Mouse (Mus musculus) MEL (cell line): ENCODE data around the gene Ms4a1. TPM values are rescaled to one million over a fixed set of nuclear protein-coding genes. Genes with fewer than 3 reads are reported as not detected.
"Not testable (repeated sequence)": the region's sequence is repeated elsewhere in the genome, so short reads cannot be mapped to it uniquely, and the experiment has no call there.

ENCODE experiments used
- DNase-seq: peaks from one replicate; pipeline ENCODE4 v3.0.0; 2011; ENCODE audit warnings: low read depth, low spot score
- H3K27ac ChIP-seq: 2 replicates; pipeline ENCODE4 v1.5.1; 2012; ENCODE audit warnings: low read depth, mild to moderate bottlenecking, control low read depth, low read length, moderate library complexity; ENCODE audit not compliant: control insufficient read depth
- H3K27me3 ChIP-seq, 2 experiments: fragments of 150-350 bp in 1 of 2; sonication (generic) in 1 of 2; 2 replicates each; pipeline ENCODE4 v1.6.1; 2012; ENCODE audit warnings: low read length in 2 of 2, mild to moderate bottlenecking in 2 of 2, improper control_type of control experiment in 1 of 2, moderate library complexity in 1 of 2; ENCODE audit not compliant: insufficient read depth in 2 of 2, control insufficient read depth in 1 of 2
- H3K36me3 ChIP-seq, 2 experiments: 2 replicates each; pipeline ENCODE4 v1.6.1; 2012 to 2014; ENCODE audit warnings: low read length in 2 of 2, improper control_type of control experiment in 1 of 2, inconsistent platforms in 1 of 2, mild to moderate bottlenecking in 1 of 2; ENCODE audit not compliant: insufficient read depth in 2 of 2, control insufficient read depth in 1 of 2
- H3K4me1 ChIP-seq, 2 experiments: fragments of 150-350 bp in 1 of 2; sonication (generic) in 1 of 2; 2 replicates each; pipeline ENCODE4 v1.6.1; 2012; ENCODE audit warnings: low read length in 2 of 2, improper control_type of control experiment in 1 of 2, mild to moderate bottlenecking in 1 of 2; ENCODE audit not compliant: insufficient read depth in 2 of 2, control insufficient read depth in 1 of 2
- H3K4me3 ChIP-seq, 2 experiments: fragments of 150-350 bp in 1 of 2; sonication (generic) in 1 of 2; 2 replicates each; pipeline ENCODE4 v1.5.1; 2012; ENCODE audit warnings: low read depth in 2 of 2, low read length in 2 of 2, mild to moderate bottlenecking in 2 of 2, moderate library complexity in 2 of 2, control low read depth in 1 of 2, improper control_type of control experiment in 1 of 2; ENCODE audit not compliant: control insufficient read depth in 1 of 2, insufficient read depth in 1 of 2
- H3K79me2 ChIP-seq: 2 replicates; pipeline ENCODE4 v1.6.1; 2012; ENCODE audit warnings: mild to moderate bottlenecking, low read length, moderate library complexity; ENCODE audit not compliant: control insufficient read depth, poor library complexity, insufficient read depth
- H3K9ac ChIP-seq: 2 replicates; pipeline ENCODE4 v1.6.1; 2012; ENCODE audit warnings: low read depth, mild to moderate bottlenecking, control low read depth, low read length, moderate library complexity; ENCODE audit not compliant: control insufficient read depth, poor library complexity, severe bottlenecking
- H3K9me3 ChIP-seq: fragments of 150-350 bp; sonication (generic); replicated peaks from 2 replicates; pipeline ENCODE4 v1.6.1; 2012; ENCODE audit warnings: mild to moderate bottlenecking, low read length, improper control_type of control experiment, moderate library complexity; ENCODE audit not compliant: insufficient read depth
- BHLHE40 ChIP-seq: IDR thresholded peaks from 2 replicates; pipeline ENCODE4 v1.6.1; 2012; ENCODE audit warnings: low read depth, mild to moderate bottlenecking, inconsistent platforms, low read length, improper control_type of control experiment, borderline replicate concordance
- CTCF ChIP-seq, 3 experiments: IDR thresholded peaks in 2 of 3; conservative IDR thresholded peaks in 1 of 3; 2 replicates each; pipeline ENCODE4 v1.5.1; 2011 to 2012; ENCODE audit warnings: low read length in 3 of 3, low read depth in 2 of 3, mild to moderate bottlenecking in 2 of 3, improper control_type of control experiment in 1 of 3, inconsistent platforms in 1 of 3, mixed read lengths in 1 of 3, moderate library complexity in 1 of 3; ENCODE audit not compliant: control insufficient read depth in 1 of 3, insufficient read depth in 1 of 3, poor library complexity in 1 of 3, severe bottlenecking in 1 of 3
- E2F4 ChIP-seq: IDR thresholded peaks from 2 replicates; pipeline ENCODE4 v1.6.1; 2011; ENCODE audit warnings: low read depth, low read length, improper control_type of control experiment, borderline replicate concordance
- ELF1 ChIP-seq: IDR thresholded peaks from 2 replicates; pipeline ENCODE4 v1.6.1; 2014; ENCODE audit warnings: low read depth, mild to moderate bottlenecking, inconsistent platforms, low read length, improper control_type of control experiment, moderate library complexity
- EP300 ChIP-seq, 2 experiments: IDR thresholded peaks; 2 replicates each; pipeline ENCODE4 v1.6.1; 2011; ENCODE audit warnings: improper control_type of control experiment in 2 of 2, low read length in 2 of 2, low read depth in 1 of 2, mild to moderate bottlenecking in 1 of 2
- ETS1 ChIP-seq: IDR thresholded peaks from 2 replicates; pipeline ENCODE4 v1.6.1; 2012; ENCODE audit warnings: low read depth, mild to moderate bottlenecking, inconsistent platforms, low read length, improper control_type of control experiment, moderate library complexity
- MAFK ChIP-seq: IDR thresholded peaks from 2 replicates; pipeline ENCODE4 v1.6.1; 2011; ENCODE audit warnings: low read depth, mild to moderate bottlenecking, low read length, improper control_type of control experiment, borderline replicate concordance
- MAZ ChIP-seq: IDR thresholded peaks from 2 replicates; pipeline ENCODE4 v1.6.1; 2012; ENCODE audit warnings: low read depth, mild to moderate bottlenecking, inconsistent platforms, low read length, improper control_type of control experiment
- MYB ChIP-seq: IDR thresholded peaks from 2 replicates; pipeline ENCODE4 v1.6.1; 2011; ENCODE audit warnings: mild to moderate bottlenecking, low read depth, low read length, improper control_type of control experiment
- POLR2AphosphoS2 ChIP-seq: IDR thresholded peaks from 2 replicates; pipeline ENCODE4 v1.6.1; 2011; ENCODE audit warnings: low read length, improper control_type of control experiment
- RCOR1 ChIP-seq: IDR thresholded peaks from 2 replicates; pipeline ENCODE4 v1.6.1; 2012; ENCODE audit warnings: low read depth, mild to moderate bottlenecking, inconsistent platforms, low read length, improper control_type of control experiment
- SIN3A ChIP-seq: IDR thresholded peaks from 2 replicates; pipeline ENCODE4 v1.6.1; 2012; ENCODE audit warnings: low read length, improper control_type of control experiment, inconsistent platforms
- TAL1 ChIP-seq: IDR thresholded peaks from 2 replicates; pipeline ENCODE4 v1.6.1; 2012; ENCODE audit warnings: mild to moderate bottlenecking, inconsistent platforms, low read length, moderate library complexity, mixed read lengths
- USF1 ChIP-seq: IDR thresholded peaks from 2 replicates; pipeline ENCODE4 v1.6.1; 2014; ENCODE audit warnings: low read depth, mild to moderate bottlenecking, inconsistent platforms, low read length, improper control_type of control experiment, moderate library complexity
- ZC3H11A ChIP-seq: IDR thresholded peaks from 2 replicates; pipeline ENCODE4 v1.6.1; 2012; ENCODE audit warnings: low read depth, mild to moderate bottlenecking, inconsistent platforms, low read length, improper control_type of control experiment
- ZMIZ1 ChIP-seq: IDR thresholded peaks from 2 replicates; pipeline ENCODE4 v1.6.1; 2012; ENCODE audit warnings: low read depth, mild to moderate bottlenecking, inconsistent platforms, low read length, improper control_type of control experiment, moderate library complexity
- polyA plus RNA-seq, 2 experiments: library from polyadenylated mRNA; stranded (reverse) in 1 of 2; unstranded in 1 of 2; fragments of >175 nt in 1 of 2; fragments of >200 nt in 1 of 2; gene quantifications; 2 replicates each; pipeline versions ENCODE4 v1.2.1 to v1.2.4; 2012; ENCODE audit warnings: low replicate concordance in 2 of 2, low read depth in 1 of 2; ENCODE audit not compliant: insufficient read length in 2 of 2, insufficient read depth in 1 of 2, missing spikeins in 1 of 2
- total RNA-seq: library from RNA; depleted of rRNA; stranded (reverse); fragments of 300-350 nt; gene quantifications from 2 replicates; pipeline ENCODE4 v1.2.3, GENCODE M21; 2012

The Ms4a1 gene
- total and polyA plus RNA-seq, 3 experiments: not detected

DNA sequence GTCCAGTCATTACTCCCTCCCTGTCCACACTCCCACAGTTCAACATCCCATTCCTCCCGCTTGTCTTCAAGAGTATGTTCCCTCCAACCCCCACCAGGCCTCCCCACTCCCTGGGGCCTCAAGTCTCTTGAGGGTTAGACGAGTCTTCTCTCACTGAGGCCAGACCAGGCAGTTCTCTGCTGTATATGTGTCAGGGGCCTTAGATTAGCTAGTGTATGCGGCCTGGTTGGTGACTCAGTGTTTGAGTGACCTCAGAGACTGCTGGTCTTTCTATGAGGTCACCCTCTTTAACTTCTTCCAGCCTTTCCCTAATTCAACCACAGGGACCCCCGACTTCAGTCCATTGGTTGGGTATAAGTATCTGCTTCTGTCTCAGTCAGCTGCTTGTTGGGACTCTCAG, 915 bp upstream of the Ms4a1 start:
- Histone ChIP-seq H3K27ac (no peak overlapping the region), H3K4me1 (no peaks in the 10 kb centered on the region)
- DNase-seq: no peak

DNA sequence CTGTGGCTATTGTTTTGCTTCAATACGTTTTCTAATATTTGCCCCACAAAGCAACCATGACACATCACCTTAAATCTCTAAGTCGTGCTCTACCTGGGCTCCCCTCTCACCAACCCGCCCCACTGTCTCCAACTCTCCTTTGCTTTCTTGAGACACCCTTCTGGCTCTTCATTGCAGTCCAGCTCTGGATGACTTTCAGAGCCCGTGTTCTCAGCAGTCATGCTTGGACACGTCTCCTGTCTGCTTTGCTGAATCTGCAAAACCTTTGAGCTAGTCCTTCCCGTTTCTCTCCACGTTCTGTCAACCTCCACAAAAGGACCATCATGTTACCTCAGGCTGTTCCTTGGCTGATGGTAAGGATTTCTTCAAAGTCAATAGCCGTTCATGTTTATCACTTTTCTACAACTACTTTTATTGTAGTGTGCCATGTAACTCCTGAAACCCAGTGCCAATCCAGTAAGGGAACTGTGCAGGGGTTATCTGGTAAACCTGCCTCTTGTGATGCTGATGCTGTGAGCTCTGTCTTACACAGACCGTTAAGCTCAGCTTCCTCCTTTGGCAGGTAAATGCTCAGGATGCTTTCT, 1.3 kb downstream of the Ms4a1 start:
- H3K4me3 ChIP-seq: no peak overlapping the region
- TF ChIP-seq MYB: no peak
- TF ChIP-seq SIN3A: no peak
- TF ChIP-seq ZC3H11A: no peak
- TF ChIP-seq E2F4: no peak
- no peak for TF ChIP-seq ELF1
- TF ChIP-seq MAZ: no peak
- no peak for TF ChIP-seq ZMIZ1
- TF ChIP-seq EP300 (IDR thresholded peaks at IDR 0.05; ENCODE audit: low read depth in 1 of 2, low read length in 2 of 2): no peak
- TF ChIP-seq RCOR1: no peak
- no peak for TF ChIP-seq ETS1
- no peak for TF ChIP-seq POLR2AphosphoS2
- H3K9me3 ChIP-seq: no peaks in the 10 kb centered on the region
- H3K36me3 ChIP-seq: no peaks in the 10 kb centered on the region
- no peak overlapping the region for H3K9ac ChIP-seq
- H3K27ac ChIP-seq: no peak overlapping the region
- no peaks in the 10 kb centered on the region for H3K79me2 ChIP-seq
- DNase-seq: no peak
- H3K27me3 ChIP-seq: no peaks in the 10 kb centered on the region
- no peaks in the 10 kb centered on the region for H3K4me1 ChIP-seq

More for the DNA sequence above, 915 bp upstream of the Ms4a1 start:
- Histone ChIP-seq H3K4me3 (no peak overlapping the region), H3K9ac (no peak overlapping the region), H3K36me3 (no peaks in the 10 kb centered on the region), H3K79me2 (no peaks in the 10 kb centered on the region), H3K9me3 (no peaks in the 10 kb centered on the region), H3K27me3 (no peaks in the 10 kb centered on the region)
- no peak for TF ChIP-seq TAL1
- TF ChIP-seq MAFK: no peak
- no peak for TF ChIP-seq CTCF (IDR thresholded peaks at IDR 0.05 in 2 of 3, conservative IDR thresholded peaks at IDR 0.05 in 1 of 3; ENCODE audit: control insufficient read depth in 1 of 3, insufficient read depth in 1 of 3, low read depth in 2 of 3, low read length in 3 of 3, poor library complexity in 1 of 3, severe bottlenecking in 1 of 3)
- TF ChIP-seq E2F4: no peak
- TF ChIP-seq BHLHE40: no peak
- TF ChIP-seq, all 39 proteins: peak for 0

DNA sequence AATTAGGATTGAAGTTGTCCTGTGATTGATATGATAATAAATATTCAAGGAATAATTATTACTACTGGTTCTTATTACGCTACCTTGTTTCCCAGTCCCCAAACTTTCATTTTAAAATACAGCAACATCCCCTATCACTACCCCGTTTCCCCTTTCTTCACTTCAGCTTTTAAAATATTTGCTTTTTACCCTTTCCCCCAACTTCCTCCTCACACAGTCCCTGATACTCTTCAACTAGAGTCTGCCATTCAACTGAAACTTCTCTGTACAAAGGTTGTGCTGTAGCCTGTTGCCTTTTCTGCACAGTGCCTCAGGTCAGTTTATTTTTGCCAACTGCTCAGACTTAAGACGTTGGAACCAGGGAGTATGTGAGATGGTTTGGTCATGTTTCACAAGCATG, 2.5 kb downstream of the Ms4a1 start:
- Histone ChIP-seq H3K4me1 (no peaks in the 10 kb centered on the region), H3K27me3 (no peaks in the 10 kb centered on the region)
- no peak for TF ChIP-seq USF1
- TF ChIP-seq, all 39 proteins: peak for 0
- Histone ChIP-seq H3K27ac (no peak overlapping the region), H3K9me3 (no peaks in the 10 kb centered on the region), H3K79me2 (no peaks in the 10 kb centered on the region), H3K9ac (no peak overlapping the region), H3K36me3 (no peaks in the 10 kb centered on the region), H3K4me3 (no peak overlapping the region)
- DNase-seq: no peak

DNA sequence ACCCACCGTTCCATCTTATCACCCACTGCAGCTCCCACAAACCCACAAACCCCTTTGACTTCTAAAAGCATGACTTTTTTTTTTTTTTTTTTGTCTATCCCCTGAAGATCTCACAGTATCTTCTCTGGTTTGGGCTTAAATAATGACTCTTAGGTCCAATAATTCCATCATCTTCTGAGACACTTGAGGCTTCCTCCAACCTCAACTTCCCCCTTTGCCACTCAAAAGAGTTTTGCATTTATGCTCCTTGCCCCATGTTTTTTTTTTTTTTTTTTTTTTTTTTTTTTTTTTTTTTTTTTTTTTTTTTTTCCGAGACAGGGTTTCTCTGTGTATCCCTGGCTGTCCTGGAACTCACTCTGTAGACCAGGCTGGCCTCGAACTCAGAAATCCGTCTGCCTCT, 3.1 kb downstream of the Ms4a1 start:
- DNase-seq, H3K79me2 ChIP-seq, H3K9ac ChIP-seq, H3K36me3 ChIP-seq, H3K4me1 ChIP-seq, H3K4me3 ChIP-seq, H3K9me3 ChIP-seq, H3K27ac ChIP-seq, H3K27me3 ChIP-seq: not testable (repeated sequence)
